Mouse (Mus musculus): ENCODE results near the gene Cd40lg. TPM values are rescaled to one million over a fixed set of nuclear protein-coding genes. Genes with fewer than 3 reads are reported as not detected.

Cd40lg gene
- total RNA-seq (2023), result not detected

DNA sequence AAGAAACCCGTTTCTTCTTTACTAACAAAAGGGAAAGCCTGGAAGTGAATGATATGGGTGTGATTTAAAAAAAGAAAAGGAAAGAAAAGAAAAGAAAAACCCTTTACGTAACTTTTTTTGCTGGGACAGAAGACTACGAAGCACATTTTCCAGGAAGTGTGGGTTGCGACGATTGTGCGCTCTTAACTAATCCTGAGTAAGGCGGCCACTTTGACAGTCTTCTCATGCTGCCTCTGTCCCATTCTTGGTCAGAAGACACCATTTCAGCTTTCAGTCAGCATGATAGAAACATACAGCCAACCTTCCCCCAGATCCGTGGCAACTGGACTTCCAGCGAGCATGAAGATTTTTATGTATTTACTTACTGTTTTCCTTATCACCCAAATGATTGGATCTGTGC, at the start of gene Cd40lg:
TSS of gene Cd40lg (plus strand) at position 268 of the 400 bp plus-strand sequence.

Other genes starting within 250 kb of the Cd40lg start
- gene Brs3, start 169.1 kb upstream of the Cd40lg start, total RNA-seq (2023), result not detected
- gene Htatsf1, start 158.6 kb upstream of the Cd40lg start, total RNA-seq (2023), result 10 to 100 TPM; 15.4 to 17.2 TPM
- not detected for gene Vgll1, start 124.0 kb upstream of the Cd40lg start, total RNA-seq (2023)
- 10 to 100 TPM; 89.8 to 95.1 TPM for gene Arhgef6, start 126.6 kb downstream of the Cd40lg start, total RNA-seq (2023)
- 10 to 100 TPM; 49.3 to 51.9 TPM for gene Rbmx, start 180.9 kb downstream of the Cd40lg start, total RNA-seq (2023)
- gene Gm364, start 197.0 kb downstream of the Cd40lg start, total RNA-seq (2023), result not detected